Mouse (Mus musculus) small intestine, adult 2 months (tissue): Measurements from ENCODE around the gene St3gal4. TPM values are rescaled to one million over a fixed set of nuclear protein-coding genes. Genes with fewer than 3 reads are reported as not detected.

Source experiments
- H3K27ac ChIP-seq: fragments of 200-500 bp; 2 replicates; pipeline ENCODE4 v1.5.1; 2012; ENCODE audit warnings: low read depth, low read length, control low read depth, inconsistent platforms; ENCODE audit not compliant: insufficient read depth
- H3K27me3 ChIP-seq: fragments of 200-500 bp; 2 replicates; pipeline ENCODE4 v1.6.1; 2012; ENCODE audit warnings: mild to moderate bottlenecking, moderate library complexity, low read length, inconsistent platforms; ENCODE audit not compliant: control insufficient read depth, insufficient read depth
- H3K36me3 ChIP-seq: fragments of 200-500 bp; 2 replicates; pipeline ENCODE4 v1.6.1; 2012; ENCODE audit warnings: mild to moderate bottlenecking, low read length, control low read depth, inconsistent platforms; ENCODE audit not compliant: control insufficient read depth, insufficient read depth
- H3K4me1 ChIP-seq: fragments of 200-500 bp; 2 replicates; pipeline ENCODE4 v1.6.1; 2012; ENCODE audit warnings: low read length, inconsistent platforms, mixed read lengths; ENCODE audit not compliant: control insufficient read depth, insufficient read depth, insufficient read length
- H3K4me3 ChIP-seq: fragments of 200-500 bp; 2 replicates; pipeline ENCODE4 v1.5.1; 2012; ENCODE audit warnings: low read depth, mild to moderate bottlenecking, control low read depth, inconsistent platforms, low read length, moderate library complexity
- CTCF ChIP-seq: fragments of 200-500 bp; IDR thresholded peaks from 2 replicates; pipeline ENCODE4 v1.5.1; 2012; ENCODE audit warnings: low read depth, mild to moderate bottlenecking, control low read depth, inconsistent platforms, low read length, moderate library complexity, mixed read lengths; ENCODE audit not compliant: insufficient replicate concordance, insufficient read length; ENCODE audit errors: extremely low read depth
- POLR2A ChIP-seq: fragments of 200-500 bp; IDR thresholded peaks from 2 replicates; pipeline ENCODE4 v1.6.1; 2012; ENCODE audit warnings: low read depth, mild to moderate bottlenecking, control low read depth, inconsistent platforms, low read length, moderate library complexity
- WGBS: fragments of 180-500 bp; shearing (Covaris S2); methylation state at CpG from one replicate; pipeline ENCODE4 v1.1.7; 2018; 5-methylcytosine and 5-hydroxymethylcytosine counted together
- polyA plus RNA-seq: library from polyadenylated mRNA; depleted of rRNA; stranded (reverse); fragments of >200 nt; gene quantifications from 2 replicates; pipeline ENCODE4 v1.2.3, GENCODE M21; 2012

St3gal4 gene
- polyA plus RNA-seq, 1 experiment, result 354 TPM

GRCm38 (mm10) chr9:35030823-35031222 is 88.2 kb downstream of the St3gal4 start:
- H3K27ac ChIP-seq, result no peak overlapping the region
- TF ChIP-seq CTCF, result peak; percentile 19; the same call in 1 of the 2 replicates
- TF ChIP-seq POLR2A, result no peak
- H3K4me1 ChIP-seq, result peaks cover 7% of the 10 kb centered on the region; the same call in 1 of the 2 replicates
- 57% methylated on average over 5 of the region's 5 CpGs for WGBS
- H3K4me3 ChIP-seq, result no peak overlapping the region
- no peaks in the 10 kb centered on the region for H3K27me3 ChIP-seq
- no peaks in the 10 kb centered on the region for H3K36me3 ChIP-seq

- WGBS, result 82% methylated on average over 6 of the region's 6 CpGs
- TF ChIP-seq CTCF, result no peak
- no peak for TF ChIP-seq POLR2A
- H3K4me3 ChIP-seq, result no peak overlapping the region
- H3K4me1 ChIP-seq, result peaks cover 7% of the 10 kb centered on the region; the same call in 1 of the 2 replicates
- H3K36me3 ChIP-seq, result no peaks in the 10 kb centered on the region
- H3K27me3 ChIP-seq, result 0 out of 2 replicates have a peak, but pooled peaks cover 5% of the 10 kb centered on the region
- no peak overlapping the region for H3K27ac ChIP-seq
Measured at GRCm38 (mm10) chr9:35027382-35027997, 91.6 kb downstream of the St3gal4 start.

- H3K27ac ChIP-seq, result no peak overlapping the region
- no peak for TF ChIP-seq POLR2A
- TF ChIP-seq CTCF, result no peak
- no peaks in the 10 kb centered on the region for H3K36me3 ChIP-seq
- 0 out of 2 replicates have a peak, but pooled peaks cover 5% of the 10 kb centered on the region for H3K27me3 ChIP-seq
- WGBS, result 29% methylated on average over 6 of the region's 6 CpGs
- peaks cover 7% of the 10 kb centered on the region; the same call in 1 of the 2 replicates for H3K4me1 ChIP-seq
- no peak overlapping the region for H3K4me3 ChIP-seq
Measured at GRCm38 (mm10) chr9:35026897-35027311, 92.2 kb downstream of the St3gal4 start.

GRCm38 (mm10) chr9:35026311-35026710 is 92.8 kb downstream of the St3gal4 start:
- H3K4me3 ChIP-seq, result no peak overlapping the region
- H3K4me1 ChIP-seq, result peaks cover 7% of the 10 kb centered on the region; the same call in 1 of the 2 replicates
- no peaks in the 10 kb centered on the region for H3K36me3 ChIP-seq
- H3K27ac ChIP-seq, result no peak overlapping the region
- 86% methylated on average over 6 of the region's 6 CpGs for WGBS
- TF ChIP-seq CTCF (no peak), POLR2A (no peak)
- H3K27me3 ChIP-seq, result 0 out of 2 replicates have a peak, but pooled peaks cover 5% of the 10 kb centered on the region

DNA sequence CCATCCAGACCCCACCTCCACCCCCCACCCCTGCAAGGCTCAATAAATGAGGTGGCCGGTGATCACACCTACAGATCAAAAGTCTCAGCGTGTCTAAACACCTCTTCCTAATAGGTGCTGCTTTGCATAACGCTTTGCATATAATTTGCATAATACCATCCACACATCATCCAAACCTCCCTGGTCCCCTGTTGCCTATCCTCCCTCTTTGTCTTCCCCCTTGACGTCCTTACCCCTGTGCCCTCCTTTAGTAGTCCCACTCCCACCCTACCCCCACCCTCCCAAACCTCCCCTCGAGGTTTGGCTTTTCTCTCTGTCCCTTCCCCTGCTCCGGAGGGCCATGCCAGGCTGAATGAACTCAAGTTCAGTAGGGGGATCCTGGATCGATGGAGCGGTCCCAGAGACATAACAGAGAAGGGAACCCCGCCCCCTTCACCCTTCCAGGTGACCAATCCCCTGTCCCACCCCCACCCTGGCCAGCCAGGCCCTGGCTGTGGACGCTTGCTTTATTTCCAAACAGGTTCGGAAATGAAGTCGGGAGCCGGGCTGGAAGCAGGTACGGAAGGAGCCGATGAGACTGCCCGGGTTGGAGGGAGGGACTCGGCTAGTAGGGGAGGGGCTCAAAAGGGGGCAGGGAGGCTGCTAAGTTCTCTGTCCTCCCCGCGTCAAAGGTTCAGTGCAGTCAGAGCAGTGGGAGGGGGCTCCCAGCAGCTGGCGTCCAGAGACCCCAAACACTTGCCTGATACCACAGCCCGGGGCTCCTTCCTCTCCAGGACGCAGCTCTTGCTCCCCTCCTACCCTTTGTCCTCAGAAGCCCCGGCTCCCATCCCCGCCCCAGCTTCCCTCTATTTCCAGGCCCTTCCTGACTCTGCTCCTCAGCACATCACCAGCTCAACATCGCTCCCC is 94.2 kb downstream of the St3gal4 start:
- no peak overlapping the region for H3K27ac ChIP-seq
- no peak overlapping the region for H3K4me3 ChIP-seq
- 0 out of 2 replicates have a peak, but pooled peaks cover 5% of the 10 kb centered on the region for H3K27me3 ChIP-seq
- WGBS, result 31% methylated on average over 25 of the region's 25 CpGs
- TF ChIP-seq CTCF (no peak), POLR2A (no peak)
- H3K4me1 ChIP-seq, result peaks cover 12% of the 10 kb centered on the region
- H3K36me3 ChIP-seq, result no peaks in the 10 kb centered on the region

DNA sequence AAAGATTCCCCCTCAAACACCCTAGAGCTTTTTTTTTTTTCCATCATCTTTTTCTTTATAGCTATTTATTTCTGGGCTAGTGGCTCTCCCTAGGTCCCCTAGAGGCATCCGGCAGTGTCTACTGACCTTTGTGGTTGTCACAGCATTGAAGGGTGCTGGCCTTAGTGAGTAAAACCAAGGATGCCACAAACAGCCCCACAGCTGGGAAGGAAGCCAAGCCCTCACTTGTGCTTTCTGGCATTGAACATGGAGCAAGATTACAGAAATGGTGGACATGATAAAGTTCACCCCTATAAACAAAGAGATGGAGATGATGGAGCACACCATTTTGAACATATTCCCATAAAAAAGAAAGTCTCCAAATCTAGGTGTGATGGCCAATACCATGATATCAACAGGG is 97.3 kb downstream of the St3gal4 start:
- Histone ChIP-seq H3K27ac (no peak overlapping the region), H3K27me3 (peaks cover 11% of the 10 kb centered on the region), H3K4me3 (no peak overlapping the region), H3K4me1 (peaks cover 6% of the 10 kb centered on the region), H3K36me3 (no peaks in the 10 kb centered on the region)
- TF ChIP-seq CTCF (no peak), POLR2A (no peak)
- WGBS, result 79% methylated on average over 1 of the region's 1 CpGs
